Mouse (Mus musculus): ENCODE measurements around the gene Olfr1357.
A peak's percentile ranks its signal among the peaks of the same experiment; 100 is the strongest.

The Olfr1357 gene

DNA sequence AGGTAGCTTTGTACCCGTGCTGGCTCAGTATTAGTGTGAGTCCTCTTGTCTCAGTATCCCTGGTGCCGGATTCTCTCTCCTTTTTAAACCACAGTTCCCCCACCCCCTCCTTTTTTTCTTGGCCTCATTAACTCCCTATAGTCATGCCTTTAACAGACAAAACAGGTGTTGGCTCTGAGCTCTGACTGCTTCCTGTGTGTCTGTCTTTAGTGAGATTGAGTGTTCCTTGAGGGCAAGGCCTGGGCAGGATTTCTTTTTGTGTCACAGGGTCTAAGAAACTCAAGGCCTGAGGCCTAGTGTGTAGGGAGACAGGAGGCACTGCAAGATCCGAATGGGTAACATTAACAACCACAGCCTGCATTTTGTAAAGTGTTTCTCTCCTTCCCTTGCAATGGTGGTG lies 39.7 kb downstream of the Olfr1357 start:
- DNase-seq = no peak

DNA sequence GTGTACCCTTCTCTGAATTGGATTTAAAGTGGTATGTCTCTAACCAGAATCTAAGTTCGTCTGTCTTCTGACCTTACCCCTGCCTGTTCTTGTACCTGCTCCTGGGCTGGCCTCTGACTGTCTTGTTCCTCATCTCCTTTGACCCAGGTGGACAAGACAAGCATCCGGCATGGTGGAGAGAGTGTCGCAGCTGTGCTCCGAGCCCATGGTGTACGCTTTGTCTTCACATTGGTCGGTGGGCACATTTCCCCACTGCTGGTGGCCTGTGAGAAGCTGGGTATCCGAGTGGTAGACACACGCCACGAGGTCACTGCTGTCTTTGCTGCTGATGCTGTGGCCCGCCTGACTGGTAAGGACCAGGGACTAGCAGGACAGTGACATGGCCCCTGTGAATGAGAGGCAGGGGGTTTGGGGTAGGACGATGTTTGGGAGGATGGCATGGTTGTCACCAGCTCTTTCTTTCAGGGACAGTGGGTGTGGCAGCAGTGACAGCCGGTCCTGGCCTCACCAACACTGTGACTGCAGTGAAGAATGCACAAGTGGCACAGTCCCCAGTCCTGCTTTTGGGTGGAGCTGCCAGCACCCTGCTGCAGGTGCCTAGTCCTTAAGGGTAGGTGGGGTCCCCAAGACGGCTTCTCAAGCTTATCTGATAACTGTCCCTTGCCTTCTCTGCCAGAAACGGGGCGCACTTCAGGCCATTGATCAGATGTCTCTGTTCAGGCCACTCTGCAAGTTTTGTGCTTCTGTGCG lies 41.3 kb downstream of the Olfr1357 start:
- DNase-seq = no peak

DNA sequence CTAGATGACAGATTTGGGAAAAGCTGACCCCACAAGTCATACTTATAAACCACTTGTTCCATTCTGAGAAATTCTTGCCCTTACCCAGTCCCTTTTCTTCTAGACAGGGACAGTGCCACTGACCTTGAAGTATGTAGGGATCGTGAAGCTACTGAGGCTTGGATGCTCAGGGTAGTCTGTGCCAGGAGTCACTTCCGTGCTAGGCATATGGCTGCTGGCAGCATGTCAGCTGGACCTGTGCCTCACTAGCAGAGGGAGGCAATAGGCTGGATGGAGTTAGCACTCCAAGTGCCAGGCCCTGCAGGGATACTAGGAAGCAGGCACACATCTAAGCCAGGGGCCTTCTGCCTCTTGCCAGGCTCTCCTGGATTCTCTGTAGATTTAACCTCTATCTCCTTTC lies 42.2 kb downstream of the Olfr1357 start:
- DNase-seq = peak; percentile 92

DNA sequence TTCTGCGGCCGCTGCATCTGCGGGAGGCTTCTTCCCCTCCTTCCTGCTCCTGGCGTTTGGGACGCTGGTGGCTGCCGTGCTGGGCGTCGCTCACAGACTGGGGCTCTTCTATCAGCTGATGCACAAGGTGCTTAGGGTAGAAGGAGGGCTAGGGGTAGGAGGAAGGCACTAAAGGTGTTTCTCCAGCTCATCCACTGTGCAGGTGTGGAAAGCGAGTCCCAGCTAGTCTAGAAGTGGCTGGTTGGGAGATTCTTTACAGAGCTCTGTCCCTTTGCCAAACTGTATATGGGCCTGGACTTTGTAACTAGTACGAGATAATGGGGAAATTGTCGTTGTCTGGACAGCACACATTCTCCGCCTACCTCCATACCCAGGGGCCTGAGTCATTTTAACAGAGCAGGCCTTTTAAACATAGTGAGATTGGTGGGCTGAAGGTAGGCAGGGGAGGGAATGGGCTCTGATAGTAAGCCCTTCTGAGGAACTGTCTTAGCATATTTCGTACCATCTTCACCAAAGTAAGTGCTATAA lies 42.7 kb downstream of the Olfr1357 start:
- no peak for DNase-seq

DNA sequence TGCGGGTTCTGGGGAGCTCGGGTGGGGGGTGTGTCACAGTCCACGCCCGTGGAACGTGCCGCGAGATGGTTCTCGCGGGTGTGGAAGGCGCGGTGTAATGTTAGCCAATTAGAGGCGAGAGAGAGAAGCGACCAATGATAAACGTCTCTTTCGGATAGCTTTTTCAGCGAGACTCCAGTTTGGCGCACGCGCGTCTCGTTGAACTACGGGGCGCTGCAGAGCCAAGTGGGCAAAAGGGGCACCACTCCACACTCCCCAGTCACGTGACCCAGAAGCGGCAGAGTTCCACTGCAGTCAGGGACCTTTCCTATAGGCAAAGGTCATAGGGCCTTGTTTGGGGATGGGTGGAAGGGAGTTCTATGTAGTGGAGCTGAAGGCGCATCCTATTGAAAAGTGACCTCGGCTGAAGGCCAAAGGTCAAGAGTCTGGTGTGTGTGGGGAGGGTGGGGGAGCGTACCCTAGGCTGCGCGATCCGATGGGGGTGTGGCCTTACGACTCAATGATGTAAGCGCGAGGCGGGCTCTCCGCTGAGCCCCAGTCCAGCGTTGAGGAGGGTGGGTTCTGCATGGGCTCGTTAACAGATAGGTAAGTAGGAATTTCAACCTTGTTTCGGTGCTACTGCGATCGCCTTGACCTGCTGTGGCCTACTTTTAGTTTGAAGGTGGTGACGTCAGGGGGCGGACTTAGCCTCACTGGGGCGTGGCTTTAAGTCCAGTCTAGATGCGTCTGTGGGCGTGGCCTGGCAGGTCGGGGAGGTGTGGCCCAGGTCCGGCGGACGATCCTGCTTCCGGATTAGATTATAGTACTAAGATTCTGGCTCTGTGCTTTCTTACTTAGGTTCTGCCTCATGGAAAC lies 43.4 kb downstream of the Olfr1357 start, which contains the start of gene Ilvbl:
TSS of gene Ilvbl (plus strand) at position 97 of the 855 bp plus-strand sequence.
- peak; percentile 96 for DNase-seq

DNA sequence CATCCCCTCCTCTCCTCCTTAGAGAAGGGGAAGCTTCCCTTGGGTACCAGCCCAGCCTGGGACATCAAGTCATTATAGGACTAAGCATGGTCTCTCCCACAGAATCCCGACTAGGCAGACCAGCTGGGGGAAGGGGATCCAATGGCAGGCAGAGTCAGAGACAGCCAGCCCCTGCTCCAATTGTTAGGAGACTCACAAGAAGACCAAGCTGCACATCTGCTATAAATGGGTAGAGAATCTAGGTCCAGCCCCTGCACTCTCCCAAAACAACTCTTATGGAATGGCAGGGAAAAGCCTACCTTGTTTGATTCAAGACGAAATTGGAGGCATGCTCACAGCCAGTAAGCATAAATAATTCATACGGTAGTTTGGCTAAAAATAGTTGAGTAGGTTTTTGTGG lies 44.6 kb downstream of the Olfr1357 start:
- DNase-seq = no peak

DNA sequence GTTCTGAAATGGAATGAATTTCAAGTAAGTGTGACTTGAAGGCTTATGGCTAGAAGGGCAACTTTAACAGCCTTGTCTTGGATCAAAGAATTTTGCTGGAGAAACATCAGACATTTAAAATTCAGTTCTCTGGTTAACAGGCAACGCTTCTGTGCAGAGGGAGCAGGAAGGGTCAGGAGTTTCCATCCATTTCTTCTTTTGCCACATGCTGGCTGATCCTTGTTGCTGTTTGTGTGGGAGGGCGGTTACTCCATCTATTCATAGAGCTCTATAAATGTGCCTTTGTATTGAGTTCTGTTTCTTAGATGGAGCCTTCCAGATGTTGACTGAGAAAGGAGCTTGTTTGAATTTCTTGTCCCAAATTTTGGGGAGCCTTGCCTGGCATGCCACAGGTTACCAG lies 47.0 kb downstream of the Olfr1357 start:
- DNase-seq = no peak

DNA sequence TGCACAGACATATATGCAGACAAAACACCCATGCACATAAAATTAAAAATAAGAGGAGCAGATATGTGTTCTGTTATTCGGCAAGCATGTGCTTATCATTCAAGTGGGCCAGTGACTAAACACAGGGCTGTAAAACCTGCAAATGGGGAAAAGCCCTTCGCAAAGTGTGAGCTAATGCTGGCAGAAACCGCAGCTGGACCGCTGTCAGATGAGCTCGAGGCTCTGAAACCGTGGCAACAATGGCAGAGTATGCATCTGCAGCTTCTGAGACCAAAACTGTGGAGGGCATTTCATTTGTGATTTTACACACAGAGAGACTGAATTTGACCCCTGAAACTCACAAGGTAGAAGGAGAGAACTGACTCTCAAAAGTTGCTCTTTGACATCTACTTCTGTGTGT lies 47.5 kb downstream of the Olfr1357 start:
- no peak for DNase-seq

DNA sequence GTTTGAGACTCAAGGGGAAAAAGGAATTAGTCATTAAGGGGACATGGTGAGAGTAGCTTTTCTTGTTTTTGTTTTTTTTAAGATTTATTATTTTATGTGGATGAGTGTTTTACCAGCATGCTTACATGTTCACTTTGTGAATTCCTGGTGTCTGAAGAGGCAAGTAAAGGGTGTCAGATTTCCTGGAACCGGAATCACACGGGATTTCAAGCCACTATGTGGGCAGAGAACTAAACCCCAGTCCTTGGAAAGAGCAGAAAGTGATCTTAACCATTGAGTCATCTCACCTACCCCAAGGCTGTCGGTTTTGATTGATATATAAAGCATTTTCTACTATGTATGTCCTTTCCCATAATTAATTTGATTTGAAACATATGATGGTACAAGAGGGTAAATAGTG lies 48.2 kb downstream of the Olfr1357 start:
- no peak for DNase-seq

DNA sequence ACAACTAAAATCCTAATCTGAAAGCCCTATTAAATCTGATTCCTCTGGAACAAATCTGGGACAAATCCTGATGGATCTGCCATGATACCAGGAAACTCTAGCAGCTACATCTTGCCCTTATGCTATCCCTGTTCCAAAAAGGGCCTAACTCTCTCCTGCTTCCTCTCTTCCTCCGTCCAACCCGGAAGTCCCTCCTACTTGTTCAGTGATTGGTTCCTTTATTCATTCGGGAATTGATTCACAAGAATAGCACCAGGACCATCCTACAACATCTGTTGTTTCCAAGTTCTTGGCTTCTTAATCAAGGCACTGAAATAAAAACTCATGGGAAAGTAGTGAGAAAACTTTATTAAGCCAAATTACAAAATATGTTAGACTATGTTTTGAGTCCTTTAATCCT lies 48.7 kb downstream of the Olfr1357 start:
- DNase-seq = no peak

DNA sequence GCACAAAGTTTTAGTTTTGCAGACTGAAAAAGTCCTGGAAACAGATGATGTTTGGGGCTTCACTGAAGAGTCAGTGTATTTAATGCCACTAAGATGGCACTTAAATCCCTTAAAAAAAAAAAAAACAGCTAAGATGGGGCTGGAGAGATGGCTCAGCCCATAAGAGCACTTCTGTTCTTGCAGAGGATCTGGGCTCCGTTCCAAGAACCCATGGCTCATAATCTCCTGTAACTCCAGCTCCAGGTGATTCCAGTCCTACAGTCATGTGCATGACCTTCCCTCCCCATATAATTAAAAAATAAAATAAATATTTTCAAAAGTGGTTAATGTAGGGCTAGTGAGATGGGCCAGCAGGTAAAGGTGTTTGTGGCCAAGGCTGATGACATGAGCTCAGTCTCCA lies 52.8 kb downstream of the Olfr1357 start:
- DNase-seq = no peak
